Mouse (Mus musculus): Measurements from ENCODE around the gene Ralb.

Ralb gene

DNA sequence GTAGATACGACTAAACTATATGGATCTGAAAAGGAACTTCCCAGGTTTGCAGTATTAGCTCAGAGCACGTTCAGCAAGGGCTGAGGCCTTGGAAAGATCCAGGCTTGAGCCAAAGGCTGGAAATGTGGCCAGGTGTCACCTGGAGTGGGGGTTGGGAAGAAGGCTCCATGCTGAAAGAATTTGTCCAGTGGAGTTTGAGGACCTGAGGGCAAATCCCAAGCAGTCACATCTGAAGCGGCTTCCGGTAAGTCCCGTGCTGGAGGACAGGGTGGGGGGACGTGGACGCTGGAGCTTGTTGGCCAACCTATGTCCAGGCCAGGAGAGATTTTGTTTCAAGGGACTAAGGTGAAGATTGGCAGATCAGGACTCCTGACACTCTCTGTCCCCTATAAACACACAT, 19.2 kb upstream of the Ralb start:
- DNase-seq (ENCODE audit: low spot score in 2 of 2), result no peak

DNA sequence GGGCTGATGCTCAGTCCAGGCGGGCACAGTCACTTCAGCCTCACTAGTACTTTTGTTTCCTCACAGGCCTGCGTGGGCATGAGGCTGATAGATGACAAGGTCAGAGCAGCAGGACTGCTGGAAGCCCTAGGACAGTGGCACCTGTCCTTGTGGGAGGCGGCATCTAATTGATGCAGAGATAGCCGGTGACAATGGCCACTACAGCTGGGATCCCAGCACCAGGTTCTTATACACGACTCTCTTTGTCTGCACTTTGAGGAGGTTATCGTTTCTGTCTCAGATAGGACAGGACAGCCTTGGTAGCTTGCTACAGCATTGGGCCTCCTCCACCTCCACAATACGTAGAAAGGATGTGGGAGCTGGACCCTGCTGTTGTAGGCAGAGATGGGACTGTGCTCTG, 18.8 kb upstream of the Ralb start:
- DNase-seq (ENCODE audit: low spot score in 2 of 2), result no peak

DNA sequence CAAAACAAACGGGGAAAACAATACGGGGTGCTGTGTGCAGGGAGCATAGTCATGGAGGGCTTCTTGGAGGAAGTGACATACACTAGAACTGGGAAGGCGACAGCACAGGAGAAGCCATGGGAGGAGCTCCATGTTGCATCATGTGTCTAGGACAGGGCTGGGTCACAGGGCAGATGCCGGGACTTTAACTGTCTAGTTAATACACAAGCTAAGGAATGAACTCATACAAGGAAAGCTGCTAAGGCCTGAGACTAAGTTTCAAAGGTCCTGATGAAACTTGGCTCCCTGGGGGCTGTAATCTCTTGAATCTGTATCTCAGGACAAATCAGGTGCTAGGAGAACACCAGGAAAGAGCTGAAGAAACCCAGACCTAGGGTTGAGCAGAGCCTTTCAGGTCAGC, 18.1 kb upstream of the Ralb start:
- DNase-seq (ENCODE audit: low spot score in 2 of 2), result no peak

DNA sequence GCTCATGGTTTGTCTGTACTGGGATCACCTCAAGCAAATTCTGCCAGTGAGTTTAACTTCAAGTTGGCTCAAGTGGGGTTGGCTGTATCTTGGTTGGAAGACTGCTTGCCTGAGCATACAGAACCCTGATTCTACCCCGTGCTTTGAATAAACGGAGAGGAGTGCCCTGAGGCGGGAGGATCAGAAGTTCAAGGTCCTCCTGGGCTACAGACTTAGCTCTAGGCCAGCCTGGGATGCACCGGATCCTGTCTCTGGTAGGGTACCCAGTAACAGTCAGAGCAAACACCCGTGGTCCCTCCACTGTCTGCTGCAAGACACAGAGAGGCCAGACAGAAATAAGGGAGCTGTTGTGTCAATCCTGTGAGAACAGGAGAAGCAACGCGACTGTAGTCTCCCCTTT, 17.1 kb upstream of the Ralb start:
- DNase-seq (ENCODE audit: low spot score in 2 of 2), result no peak

DNA sequence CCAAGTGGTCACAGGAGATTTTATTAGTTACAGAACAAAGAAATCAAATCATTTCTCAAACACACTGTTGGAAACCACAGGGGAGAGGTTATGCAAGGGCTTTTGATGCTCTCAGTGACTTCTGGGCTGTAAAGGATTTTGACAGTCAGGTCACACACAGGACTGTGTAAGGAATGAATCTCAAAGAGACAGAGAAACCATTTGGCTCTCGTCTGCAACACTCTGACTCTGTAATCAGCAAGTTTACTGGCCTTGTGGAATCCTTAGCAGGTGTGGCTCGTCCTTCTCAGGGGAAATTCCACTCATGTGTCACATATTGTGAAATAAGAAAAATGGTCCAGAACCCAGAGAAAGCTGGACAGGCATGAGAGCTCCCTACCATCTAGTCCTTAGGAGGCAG, 16.4 kb upstream of the Ralb start:
- peak in 1 of 2 experiments; percentile 43 for DNase-seq (ENCODE audit: low spot score in 2 of 2)

DNA sequence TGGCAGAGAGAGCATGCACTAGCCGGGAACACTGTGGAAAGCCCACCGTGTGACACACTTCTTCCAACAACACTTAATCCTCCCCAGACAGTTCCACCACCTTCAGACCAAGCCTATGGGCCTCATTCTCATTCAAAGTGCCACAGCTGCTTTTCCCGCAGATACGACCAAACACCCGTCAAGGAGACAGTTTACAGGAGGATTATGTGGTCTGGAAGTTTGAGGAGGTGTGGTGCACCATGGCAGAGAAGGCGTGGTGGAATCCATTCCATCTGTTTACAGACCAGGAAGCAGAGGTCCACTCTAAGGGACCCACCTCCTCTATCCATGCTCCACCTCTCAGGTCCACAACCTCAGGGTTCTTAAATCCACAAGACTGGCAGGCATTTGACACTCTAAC, 14.7 kb upstream of the Ralb start:
- DNase-seq (ENCODE audit: low spot score in 2 of 2), result no peak

DNA sequence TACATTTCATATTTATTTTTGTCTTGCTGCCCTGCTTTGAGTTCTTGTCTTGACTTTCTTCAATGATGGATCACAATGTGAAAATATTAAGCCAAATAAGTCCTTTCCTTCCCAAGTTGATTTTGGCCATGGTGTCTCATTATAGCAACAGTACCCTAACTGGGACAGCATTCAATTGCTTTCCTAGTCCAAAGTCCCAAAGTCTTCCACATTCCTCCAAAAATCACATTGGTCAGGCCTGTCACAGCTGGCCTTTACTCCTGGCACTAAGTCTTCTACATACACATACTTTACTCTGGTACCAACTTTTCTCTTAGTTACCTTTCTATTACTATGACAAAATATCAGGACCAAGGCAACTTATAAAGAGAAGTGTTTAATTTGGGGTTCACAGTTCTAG, 14.2 kb upstream of the Ralb start:
- no peak for DNase-seq (ENCODE audit: low spot score in 2 of 2)

DNA sequence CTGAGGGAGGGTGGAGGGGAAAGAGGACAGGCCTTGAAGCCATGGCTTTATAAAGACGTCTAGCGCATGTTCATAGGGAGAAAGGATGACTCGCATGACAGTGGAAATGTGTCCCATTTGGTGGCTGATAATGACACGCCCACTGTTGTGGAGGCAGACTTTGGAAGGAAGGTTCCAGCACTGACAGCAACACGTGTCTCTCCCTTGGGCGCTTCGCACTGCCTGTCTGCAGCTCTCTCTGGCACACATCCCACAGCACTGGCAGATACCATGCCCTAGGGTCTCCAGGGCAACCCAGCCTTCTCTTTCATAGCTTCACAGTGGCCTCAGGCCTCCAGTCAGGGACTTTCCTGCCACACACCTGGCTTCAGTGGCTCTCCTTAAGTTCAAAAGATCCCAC, 13.5 kb upstream of the Ralb start:
- no peak for DNase-seq (ENCODE audit: low spot score in 2 of 2)

DNA sequence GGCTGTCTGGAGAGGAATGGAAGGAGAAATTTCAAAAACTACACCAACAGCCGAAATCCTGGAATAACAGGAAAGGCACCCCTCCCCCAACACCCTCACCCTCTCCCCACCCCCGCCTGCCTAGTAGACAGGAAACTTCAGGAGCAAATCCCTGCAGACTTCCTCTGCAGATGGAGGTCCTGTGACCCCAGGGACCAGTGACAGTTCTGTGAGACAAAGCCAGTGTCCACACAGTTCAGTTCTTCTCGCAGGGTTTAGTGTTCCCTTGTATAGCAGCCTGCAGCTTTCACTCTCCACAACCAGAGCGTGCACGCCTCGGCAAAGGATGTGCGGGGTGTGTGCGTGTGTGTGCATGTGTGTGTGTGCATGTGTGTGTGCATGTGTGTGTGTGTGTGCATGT, 6.3 kb upstream of the Ralb start:
- no peak for DNase-seq (ENCODE audit: low spot score in 2 of 2)

DNA sequence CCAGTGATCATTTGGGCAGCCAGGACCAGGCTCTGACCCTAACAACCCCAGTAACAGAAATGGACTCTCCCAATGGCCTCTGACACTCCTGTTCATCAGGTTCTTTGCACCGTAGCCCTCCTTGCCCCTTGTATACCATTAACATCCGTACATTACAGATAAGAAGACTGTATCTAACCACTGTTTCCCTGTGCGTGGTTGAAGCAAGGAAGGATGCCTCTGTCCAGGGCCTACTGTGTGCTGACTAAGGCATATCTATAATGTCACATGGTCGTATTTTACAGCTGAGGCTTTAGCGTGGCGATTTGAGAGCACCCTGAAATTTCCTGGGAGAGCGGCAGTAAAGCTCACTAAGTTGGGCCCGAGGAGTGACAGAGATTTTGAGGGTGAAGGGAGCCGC, 5.8 kb upstream of the Ralb start:
- DNase-seq (ENCODE audit: low spot score in 2 of 2), result no peak

DNA sequence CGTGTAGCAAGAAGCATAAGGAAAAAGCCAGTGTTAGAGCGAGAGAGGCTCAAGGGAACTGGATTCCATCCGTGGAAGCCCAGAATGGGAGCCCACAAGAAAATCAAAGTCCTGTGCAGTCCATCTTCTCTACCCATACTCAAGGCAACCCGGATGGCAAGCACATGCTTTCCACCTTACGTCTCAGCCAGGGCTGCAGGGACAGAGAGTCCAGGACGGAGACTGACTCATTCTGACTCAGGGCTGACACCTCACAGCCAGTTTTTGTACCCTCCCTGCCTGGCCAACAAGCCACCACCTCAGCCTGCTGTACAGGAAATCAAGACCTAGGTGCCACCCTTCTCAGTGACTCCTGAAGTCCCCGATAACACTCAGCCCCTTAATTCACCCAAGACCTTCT, 4.9 kb upstream of the Ralb start:
- DNase-seq (ENCODE audit: low spot score in 2 of 2), result peak; percentile 27 to 64

DNA sequence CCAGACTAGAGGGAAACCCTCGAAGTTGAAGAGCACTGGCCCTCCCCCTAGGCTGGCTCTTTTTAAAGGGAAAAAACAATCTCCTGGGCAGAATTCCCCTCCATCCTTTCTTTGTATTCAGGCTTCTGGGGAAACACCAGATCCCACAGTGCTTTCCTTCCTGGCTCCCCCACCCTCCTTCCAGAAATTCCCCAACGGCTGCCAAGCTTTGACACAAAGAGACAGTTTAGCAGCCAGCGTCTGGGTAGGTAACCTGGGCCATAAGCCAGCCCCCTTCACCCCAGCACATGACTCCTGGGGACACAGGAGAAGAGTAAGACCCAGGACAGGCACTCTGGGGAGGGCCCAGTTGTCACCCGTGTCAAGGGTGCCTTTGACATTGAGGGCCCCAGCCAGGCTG, 4.0 kb upstream of the Ralb start:
- no peak for DNase-seq (ENCODE audit: low spot score in 2 of 2)

DNA sequence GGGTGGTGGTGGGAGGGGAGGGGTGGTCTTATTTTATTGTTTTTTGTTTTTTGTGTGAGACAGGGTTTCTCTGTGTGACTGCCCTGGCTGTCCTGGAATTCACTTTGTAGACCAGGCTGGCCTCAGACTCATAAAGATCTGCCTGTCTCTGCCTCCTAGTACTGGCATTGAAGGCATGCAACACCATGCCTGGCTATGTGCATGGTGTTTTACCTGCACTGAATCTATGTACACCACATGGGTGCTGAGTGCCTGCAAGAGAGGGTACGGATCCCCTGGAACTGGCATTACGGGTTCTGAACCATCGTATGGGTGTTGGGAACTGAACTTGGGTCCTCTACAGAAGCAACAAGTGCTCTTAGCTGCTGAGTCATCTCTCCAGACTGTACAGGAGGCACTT, 1.4 kb upstream of the Ralb start:
- DNase-seq (ENCODE audit: low spot score in 2 of 2), result no peak

DNA sequence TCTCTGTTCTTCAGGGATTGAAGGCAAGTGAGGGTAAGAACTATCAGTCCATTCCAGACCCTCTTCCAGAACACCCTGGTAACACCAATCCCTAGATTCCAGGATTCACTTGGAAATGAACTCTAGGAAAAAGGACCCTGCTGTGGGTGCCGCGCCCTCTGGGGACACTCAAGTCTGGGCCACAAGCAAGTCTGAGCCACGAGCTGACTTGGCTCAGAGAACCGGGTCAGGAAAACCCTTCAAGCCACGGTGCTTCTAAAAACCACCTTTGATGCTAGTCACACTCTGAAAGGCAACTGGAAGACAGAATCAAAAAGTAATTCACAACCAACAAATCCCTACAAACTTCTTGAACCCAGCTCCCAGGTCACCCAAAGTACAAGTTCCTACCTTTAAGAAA, 786 bp downstream of the Ralb start:
- no peak for DNase-seq (ENCODE audit: low spot score in 2 of 2)

DNA sequence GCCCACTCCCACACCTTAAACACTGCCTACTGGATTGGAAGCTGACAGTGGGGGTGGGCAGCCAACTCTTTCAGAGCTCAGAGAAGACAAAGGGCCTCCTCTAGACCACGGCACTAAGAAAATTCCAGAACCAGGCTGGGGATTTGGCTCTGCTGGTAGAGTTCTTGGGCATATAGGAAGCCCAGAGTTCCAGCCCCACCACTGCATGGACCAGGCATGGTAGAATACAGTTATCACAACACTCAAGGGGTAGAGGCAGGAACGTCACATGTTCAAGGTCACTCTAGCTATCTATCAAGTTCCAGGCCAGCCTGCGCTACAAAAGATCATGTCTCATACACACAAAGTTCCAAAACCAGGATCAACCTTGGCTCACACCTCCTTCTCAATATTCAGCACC, 1.4 kb downstream of the Ralb start:
- no peak for DNase-seq (ENCODE audit: low spot score in 2 of 2)

DNA sequence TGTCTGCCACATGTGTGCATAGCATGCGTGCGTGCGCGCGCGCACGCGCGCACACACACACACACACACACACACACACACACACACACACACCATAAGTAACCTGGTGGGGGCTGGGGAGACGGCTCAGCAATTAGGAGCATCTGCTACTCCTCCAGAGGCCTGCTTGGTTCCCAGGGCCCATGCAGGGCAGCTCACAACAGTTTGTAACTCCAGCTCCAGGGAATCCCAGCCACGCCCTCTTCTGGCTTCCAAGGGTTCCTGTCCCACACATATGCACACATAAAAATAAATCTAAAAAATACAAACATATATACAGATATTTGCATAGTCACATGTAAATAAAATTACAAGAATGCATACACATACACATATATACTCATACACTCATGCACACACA, 1.9 kb downstream of the Ralb start:
- DNase-seq (ENCODE audit: low spot score in 2 of 2), result no peak

DNA sequence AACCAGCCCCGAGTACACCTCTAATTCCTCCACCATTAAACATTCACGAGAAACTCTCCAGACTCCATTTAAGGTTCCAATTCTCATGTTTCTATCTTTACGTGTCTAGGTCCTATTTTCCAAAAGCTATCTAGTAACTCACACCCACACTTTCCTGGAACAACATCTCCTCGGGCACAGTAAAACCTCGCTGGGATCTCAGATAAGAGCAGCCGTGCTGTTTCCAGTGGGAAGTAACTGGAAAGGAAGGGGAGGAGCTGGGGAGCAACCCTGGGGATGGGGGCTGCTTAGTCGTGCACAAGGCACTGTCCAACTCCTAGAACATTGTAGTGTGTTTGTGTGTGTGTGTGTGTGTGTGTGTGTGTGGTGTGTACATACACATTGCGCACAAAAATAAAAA, 2.7 kb downstream of the Ralb start:
- DNase-seq (ENCODE audit: low spot score in 2 of 2), result no peak

DNA sequence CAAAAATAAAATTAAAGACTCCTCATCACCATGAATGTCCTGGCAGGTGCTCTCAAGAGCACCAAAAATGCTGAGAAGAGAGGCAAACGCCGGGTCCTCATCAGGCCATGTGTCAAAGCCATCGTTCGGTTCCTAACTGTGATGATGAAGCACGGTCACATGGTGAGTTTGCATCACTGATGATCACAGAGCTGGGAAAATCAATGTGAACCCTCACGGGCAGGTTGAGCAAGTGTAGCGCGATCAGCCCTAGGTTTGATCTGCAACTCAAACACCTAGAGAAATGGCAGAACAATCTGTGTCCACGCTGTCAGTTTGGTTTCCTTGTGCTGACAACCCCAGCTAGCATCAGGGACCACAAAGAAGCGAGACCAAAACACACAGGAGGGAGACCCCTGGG, 5.1 kb downstream of the Ralb start:
- DNase-seq (ENCODE audit: low spot score in 2 of 2), result no peak

DNA sequence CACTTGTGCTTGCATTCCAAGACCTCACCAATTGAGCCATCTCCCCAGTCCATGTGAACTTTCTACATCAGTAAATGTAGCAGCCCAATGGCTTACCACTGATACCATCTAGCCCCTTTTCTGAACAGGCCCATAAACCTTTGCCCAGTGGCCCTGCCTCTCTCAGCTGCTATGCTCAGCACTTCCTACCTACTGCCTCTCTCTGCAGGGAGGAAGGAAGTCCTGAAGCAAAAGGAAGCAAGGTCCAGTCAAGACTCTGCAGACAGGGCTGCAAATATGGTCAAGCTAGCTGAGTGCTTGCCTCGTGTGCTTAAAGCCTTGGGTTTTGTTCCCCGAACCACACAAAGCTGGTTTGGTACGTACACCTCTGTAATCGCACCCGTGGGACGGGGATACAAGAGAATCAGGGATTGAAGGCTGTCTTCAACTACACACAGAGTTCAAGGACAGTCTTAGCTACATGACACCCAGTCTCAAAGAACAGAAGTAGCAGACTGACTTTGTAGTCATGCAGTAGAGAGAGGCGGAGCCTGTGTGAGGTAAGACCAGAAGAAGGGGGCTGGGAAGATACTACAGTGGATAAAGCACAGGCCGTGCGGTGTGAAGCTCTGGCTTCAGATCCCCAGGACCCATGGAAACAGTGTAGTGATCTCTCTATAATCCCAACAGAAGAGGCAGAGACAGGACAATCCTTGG, 5.9 kb downstream of the Ralb start:
- no peak for DNase-seq (ENCODE audit: low spot score in 2 of 2)

DNA sequence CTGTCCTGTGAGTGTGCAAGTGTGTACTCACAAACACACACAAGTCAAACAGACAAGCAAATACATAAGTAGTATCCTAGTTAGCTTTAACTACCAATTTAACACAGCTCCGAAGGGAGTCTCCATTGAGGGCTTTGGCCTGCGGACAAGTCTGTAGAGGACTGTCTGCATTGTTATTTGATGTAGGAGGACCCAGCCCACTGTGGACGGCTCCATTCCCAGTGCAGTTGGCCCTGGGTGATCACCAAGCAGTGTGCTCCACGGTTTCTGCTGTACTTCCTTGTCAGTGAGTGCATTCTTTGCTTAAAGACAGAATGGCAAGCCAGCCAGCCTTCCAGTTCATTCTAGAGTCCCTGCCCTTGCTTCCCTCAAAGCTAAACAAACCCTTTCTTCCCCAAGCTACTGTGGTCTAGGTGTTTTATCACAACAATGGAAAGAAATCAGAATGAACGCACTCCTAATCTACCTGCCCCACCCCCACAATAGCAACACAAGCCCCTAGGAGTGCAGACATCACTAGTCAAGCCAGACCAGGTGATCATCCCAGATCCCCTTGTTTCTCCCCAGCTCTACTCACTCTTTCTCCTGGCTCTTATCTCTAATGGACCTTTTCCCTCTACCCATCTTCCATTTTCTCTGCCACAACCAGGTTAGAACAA, 7.1 kb downstream of the Ralb start:
- DNase-seq (ENCODE audit: low spot score in 2 of 2), result no peak

DNA sequence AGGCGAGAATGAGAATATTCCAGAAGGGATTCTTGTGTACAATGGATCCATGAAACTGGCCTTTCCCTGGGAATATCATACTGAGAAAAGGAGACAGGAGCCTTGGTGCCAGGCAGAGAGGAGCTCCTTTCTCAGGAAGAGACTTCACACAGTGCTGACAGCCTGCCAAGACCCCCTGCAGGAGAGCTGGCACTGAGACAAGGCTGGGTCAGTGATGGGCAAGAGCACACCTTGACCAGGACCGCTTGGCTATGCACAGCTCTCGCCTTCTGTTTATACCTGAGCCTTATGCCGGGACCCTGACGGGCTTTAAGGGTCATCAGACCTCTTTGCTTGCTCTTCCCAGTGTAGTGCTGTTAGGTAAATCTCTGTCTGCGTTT, 9.2 kb downstream of the Ralb start:
- DNase-seq (ENCODE audit: low spot score in 2 of 2), result no peak

DNA sequence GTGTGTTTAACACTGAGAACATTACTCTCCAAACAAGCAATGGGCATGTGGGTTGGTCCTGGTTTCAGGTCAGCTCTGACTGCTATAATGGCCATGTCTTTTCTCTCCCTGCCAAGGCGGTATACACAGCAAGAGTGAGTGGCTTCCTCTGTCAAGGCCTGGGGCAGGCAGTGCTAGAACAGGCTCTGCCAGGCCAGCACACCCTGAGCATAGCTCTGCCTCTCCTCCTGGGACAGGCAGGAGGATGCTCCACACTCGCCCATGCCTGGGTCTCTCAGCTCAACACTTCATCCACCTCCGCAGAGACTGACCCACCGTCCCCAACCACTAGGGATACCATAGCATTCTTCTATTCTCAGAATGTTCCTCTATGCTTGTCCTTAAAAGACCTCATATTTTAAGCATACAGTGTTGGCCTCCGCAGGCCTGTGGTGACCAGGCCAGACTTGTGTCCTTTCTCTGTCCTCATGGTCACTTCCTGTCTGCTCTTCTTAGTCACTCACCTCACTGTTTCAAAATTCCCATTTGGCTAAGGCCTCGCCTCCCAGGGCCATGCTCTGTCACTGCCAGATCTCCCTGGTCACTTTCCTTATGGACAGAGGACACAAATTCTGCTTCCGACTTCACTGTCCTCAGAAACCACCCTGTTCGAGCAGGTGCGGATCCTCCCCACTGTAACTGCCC, 9.7 kb downstream of the Ralb start:
- DNase-seq (ENCODE audit: low spot score in 2 of 2), result no peak

DNA sequence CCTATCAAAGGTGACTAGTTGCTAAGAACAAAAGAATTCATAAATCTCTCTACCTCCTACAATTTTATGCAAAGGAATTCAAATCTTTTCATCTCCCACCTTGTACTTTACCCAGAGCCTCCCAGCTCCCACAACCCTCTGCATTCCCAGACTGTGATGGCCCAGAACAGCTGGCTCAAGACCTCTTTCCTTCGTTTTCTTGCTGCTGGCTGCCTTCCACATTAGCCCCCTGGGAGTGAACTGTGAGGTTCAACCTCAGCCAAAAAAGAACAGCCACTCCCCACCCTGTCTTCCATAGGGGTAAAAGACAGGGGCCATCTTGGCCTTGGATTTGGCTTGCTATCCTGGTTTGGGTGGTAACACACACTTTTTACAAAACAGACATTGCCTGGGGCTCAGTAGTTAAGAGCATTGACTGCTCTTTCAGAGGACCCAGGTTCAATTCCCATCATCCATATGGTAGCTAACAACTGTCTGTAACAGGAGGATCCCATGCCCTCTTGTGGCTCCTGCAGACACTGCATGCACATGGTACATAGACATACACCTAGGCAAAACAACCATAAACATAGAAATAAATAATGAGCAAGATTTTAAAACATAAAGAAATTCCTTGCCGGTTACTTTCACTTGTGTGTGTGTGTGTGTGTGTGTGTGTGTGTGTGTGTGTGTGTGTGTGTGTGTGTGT, 10.4 kb downstream of the Ralb start:
- DNase-seq (ENCODE audit: low spot score in 2 of 2), result no peak

Data from urinary bladder, adult 18-20 months (tissue).